Mouse (Mus musculus): Measurements from ENCODE around the gene Sprn.
A peak's percentile ranks its signal among the peaks of the same experiment; 100 is the strongest.

The Sprn gene

DNA sequence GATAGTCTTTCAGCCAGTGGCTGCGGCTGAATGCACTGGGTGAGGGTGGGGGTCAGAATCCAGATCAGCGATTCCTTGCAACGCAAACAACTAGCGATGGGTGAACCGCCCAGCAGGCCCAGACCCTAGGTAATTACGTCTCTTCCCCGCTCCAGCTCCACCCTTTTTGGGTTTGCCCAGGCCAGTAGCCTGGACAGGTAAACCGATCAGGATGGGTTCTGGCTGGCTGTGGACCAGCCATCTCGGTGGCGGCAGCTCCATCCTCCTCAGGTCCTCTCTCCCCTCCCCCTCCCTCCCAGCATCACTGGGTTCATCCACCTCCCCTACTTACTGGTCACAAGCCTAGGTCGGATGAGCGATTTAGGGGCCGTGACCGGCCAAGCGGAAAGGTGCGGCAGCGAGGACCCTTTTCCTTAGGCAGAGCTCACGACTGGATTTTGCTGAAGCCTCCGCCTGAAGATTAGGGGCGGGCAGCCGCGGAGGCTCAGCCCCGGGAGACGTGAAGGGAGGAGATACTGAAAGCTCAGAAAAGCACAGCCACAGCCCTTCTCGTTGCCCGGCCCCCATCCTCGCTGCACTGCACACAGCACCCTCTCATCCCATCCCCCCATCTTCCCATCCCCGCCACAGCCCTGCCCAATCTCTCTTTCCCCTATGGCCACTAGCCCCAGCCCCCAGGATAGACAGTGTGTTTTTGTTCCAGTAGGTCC lies at the start of gene Sprn:
Sprn (minus strand) TSS at position 660 of the 710 bp plus-strand sequence.
- no peaks in the 10 kb centered on the region; the same call in none of the 2 replicates for H3K36me3 ChIP-seq (ENCODE audit: control insufficient read depth, insufficient read depth, low read length, poor library complexity, severe bottlenecking)
- H3K27me3 ChIP-seq (ENCODE audit: control insufficient read depth, insufficient read depth, low read length, poor library complexity, severe bottlenecking) = no peaks in the 10 kb centered on the region
- no peak for DNase-seq (ENCODE audit: low read depth, low spot score)

DNA sequence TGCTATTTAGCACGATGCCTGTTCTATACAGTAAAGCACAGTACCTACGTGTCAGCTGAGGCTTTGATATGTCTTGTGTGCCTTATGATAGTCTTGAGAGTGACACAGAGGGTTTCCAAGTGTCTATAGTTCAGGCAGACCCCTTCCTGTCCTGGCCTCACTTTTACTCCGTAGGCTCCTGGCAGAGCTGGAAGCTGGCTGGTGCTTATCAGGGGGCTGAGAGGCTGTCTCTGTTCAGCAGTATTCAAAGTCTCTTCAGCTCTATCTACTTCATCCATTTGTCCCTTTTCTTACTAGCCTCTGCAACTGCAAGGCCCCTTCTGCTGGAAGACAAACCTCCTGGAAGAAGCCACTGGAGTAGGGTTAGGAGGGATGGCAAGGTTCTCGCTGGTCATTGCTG lies 46.4 kb upstream of the Sprn start:
- Histone ChIP-seq H3K36me3 (ENCODE audit: control insufficient read depth, insufficient read depth, low read length, poor library complexity, severe bottlenecking) (no peaks in the 10 kb centered on the region), H3K27me3 (ENCODE audit: control insufficient read depth, insufficient read depth, low read length, poor library complexity, severe bottlenecking) (no peaks in the 10 kb centered on the region)
- DNase-seq (ENCODE audit: low read depth, low spot score) = no peak

DNA sequence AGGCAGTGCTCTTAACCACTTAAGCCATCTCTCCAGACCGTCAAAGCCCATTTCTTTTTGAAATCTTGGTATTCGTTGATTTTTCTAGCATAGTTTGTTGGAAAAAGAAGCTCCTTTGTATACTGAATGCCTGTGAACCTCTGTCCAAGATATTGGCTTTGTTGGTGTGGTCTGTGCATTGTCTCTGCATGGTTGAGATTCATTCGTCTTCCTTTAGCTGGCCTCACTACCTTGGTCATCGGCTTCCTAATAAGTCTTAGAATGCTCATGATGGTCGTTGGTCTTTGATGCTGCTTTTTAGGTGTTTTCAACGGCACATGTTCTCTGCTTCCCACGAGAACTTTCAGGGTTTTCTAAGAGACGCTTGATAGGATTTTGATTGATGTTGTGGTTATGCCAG lies 41.3 kb upstream of the Sprn start:
- no peaks in the 10 kb centered on the region for H3K27me3 ChIP-seq (ENCODE audit: control insufficient read depth, insufficient read depth, low read length, poor library complexity, severe bottlenecking)
- DNase-seq (ENCODE audit: low read depth, low spot score) = no peak
- no peaks in the 10 kb centered on the region for H3K36me3 ChIP-seq (ENCODE audit: control insufficient read depth, insufficient read depth, low read length, poor library complexity, severe bottlenecking)

DNA sequence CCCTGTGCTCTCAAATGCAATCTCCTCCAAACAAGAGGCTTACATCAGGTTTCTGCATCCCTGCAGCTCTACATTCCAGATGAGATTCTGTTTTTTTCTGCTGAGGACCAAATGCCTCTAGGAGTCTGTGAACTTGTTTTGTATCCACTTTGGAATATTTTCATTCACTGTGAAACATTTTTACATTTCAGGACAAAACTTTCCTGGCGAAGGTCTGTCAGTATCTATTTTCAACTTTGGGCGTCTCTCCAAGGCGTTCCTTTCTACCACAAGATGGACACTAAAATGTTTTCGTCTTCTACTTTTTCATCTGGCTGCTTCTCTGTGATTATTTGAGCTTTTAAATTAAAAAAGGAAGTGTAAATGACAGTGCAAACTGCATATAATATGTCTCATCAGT lies 39.4 kb upstream of the Sprn start:
- H3K27me3 ChIP-seq (ENCODE audit: control insufficient read depth, insufficient read depth, low read length, poor library complexity, severe bottlenecking) = no peaks in the 10 kb centered on the region
- DNase-seq (ENCODE audit: low read depth, low spot score) = no peak
- H3K36me3 ChIP-seq (ENCODE audit: control insufficient read depth, insufficient read depth, low read length, poor library complexity, severe bottlenecking) = no peaks in the 10 kb centered on the region

DNA sequence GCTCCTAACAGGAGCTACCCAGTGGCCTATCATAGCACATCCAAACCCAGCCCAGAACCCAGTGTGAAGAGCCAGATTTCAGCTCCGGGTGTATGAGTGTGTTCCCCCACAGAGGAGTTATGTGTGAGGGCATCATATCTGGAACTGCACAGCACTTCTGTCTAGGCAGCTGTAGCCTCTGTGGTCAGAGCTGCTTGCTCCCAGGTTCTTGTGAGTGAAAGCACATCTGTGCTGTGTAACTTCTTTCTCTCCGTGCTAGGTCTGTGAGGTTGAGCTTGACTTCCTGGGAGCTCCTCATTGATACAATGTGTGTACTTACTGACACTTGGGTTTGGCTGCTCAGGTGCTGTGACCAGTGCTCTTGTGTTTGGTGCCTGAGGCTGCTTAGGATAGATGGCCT lies 38.2 kb upstream of the Sprn start:
- no peak for DNase-seq (ENCODE audit: low read depth, low spot score)
- H3K36me3 ChIP-seq (ENCODE audit: control insufficient read depth, insufficient read depth, low read length, poor library complexity, severe bottlenecking) = no peaks in the 10 kb centered on the region
- no peaks in the 10 kb centered on the region for H3K27me3 ChIP-seq (ENCODE audit: control insufficient read depth, insufficient read depth, low read length, poor library complexity, severe bottlenecking)

DNA sequence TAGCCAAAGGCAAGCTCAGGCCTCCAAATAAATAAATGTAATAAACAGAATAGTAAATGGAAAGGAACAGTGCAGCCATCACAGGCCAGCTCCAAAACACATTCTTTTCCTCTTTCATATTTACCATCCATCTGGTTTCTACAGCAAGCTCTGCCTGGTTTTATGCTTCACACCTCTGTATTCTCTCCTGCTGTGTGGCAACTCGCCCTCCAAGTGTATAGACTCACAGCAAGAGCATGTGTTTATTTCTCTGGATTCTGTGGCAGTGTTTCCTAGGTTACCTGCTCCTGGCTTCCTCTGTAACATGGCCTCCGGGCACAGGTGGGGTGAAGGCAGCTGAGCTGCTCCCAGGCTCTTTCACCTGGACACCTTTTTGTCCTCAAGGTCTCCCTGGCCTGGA lies 37.8 kb upstream of the Sprn start:
- Histone ChIP-seq H3K27me3 (ENCODE audit: control insufficient read depth, insufficient read depth, low read length, poor library complexity, severe bottlenecking) (no peaks in the 10 kb centered on the region), H3K36me3 (ENCODE audit: control insufficient read depth, insufficient read depth, low read length, poor library complexity, severe bottlenecking) (no peaks in the 10 kb centered on the region)
- no peak for DNase-seq (ENCODE audit: low read depth, low spot score)

DNA sequence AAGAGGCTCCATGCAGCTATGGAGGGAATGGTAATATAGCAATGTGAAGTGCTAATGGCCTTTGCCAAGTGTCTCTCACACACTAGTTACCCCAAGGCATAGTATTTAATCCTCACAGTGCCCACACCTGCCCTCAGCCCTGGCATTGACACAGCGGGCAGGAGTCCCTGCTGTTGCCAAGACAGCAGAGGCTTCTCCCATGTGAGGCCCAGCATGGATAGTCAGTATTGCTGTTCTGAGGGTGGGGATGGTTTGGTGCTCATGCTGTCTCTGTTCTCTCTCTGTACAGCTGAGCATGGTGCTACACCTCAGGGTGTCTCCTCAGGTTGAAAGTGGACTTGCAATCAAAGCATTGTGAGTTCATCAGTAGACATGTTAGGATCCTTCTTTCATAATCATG lies 35.8 kb upstream of the Sprn start:
- DNase-seq (ENCODE audit: low read depth, low spot score) = no peak
- Histone ChIP-seq H3K27me3 (ENCODE audit: control insufficient read depth, insufficient read depth, low read length, poor library complexity, severe bottlenecking) (no peaks in the 10 kb centered on the region), H3K36me3 (ENCODE audit: control insufficient read depth, insufficient read depth, low read length, poor library complexity, severe bottlenecking) (no peaks in the 10 kb centered on the region)

DNA sequence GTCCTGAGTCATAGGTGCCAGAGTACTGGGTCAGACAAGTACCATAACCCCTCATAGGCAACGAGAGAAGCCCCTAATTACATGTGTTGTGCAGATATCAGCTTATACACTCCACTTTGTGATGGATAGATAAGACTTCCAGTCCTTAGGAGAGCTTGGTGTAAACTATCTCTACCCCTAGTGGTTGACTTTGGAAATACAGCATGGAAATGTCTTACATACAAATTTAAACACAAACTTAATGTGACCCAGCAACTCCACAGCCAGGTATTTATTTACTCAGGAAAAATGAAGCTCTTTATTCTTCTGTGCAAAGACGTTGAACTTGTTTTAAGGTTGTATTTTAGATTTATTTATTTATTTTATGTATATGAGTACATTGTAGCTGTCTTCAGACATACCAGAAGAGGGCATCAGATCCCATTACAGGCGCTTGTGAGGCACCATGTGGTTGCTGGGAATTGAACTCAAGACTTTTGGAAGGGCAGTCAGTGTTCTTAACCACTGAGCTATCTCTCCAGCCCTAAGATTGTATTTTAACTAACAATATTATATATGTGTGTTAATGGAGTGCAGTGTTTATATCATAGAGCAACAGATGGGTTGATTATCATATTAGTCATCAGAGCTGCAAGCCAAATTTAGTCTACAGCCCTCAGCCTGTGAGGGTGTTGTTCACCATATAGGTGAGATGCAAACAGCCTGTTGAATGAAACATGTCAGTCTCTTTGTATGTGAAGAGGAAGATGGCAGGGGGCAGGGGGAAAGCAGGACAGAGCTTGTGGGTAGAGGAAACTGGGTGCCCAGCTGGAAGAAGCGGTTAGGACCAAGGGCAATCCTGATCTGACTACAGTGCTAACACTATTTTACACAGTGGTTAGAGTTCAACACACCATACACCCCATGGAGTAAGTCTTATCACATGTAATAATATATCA lies 34.0 kb upstream of the Sprn start:
- Histone ChIP-seq H3K27me3 (ENCODE audit: control insufficient read depth, insufficient read depth, low read length, poor library complexity, severe bottlenecking) (no peaks in the 10 kb centered on the region), H3K36me3 (ENCODE audit: control insufficient read depth, insufficient read depth, low read length, poor library complexity, severe bottlenecking) (no peaks in the 10 kb centered on the region)
- DNase-seq (ENCODE audit: low read depth, low spot score) = peak; percentile 34

DNA sequence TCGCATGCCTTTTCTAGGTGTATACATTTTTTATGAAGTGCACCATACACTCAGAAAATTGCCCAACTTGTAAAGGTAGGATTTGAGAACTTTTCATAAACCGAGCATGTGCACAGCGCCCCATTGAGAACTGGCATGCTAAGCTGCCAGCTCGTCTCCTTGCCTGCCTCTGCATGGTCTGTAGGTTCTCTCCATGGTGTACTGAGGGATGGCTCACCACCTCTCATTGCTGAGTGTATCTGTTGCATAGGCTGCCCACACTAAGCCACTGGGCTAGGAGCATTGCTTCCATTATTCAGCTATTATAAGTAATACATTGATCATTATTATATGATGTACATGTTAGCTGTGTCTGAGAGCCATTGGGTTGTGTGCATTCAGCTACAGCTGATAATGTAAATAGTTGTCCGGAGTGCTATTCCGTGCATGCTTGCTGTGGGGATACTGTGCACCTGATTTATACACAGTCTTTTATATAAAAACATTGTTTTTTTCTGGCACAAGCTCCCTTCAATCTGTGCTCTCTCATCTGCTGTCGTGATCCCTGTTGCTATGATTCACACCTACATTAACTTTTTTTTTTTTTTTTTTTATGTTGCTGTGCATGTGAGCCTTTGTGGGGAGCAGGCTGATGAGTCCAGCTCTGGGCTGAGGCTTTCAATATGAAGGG lies 33.2 kb upstream of the Sprn start:
- no peak for DNase-seq (ENCODE audit: low read depth, low spot score)
- H3K27me3 ChIP-seq (ENCODE audit: control insufficient read depth, insufficient read depth, low read length, poor library complexity, severe bottlenecking) = no peaks in the 10 kb centered on the region
- no peaks in the 10 kb centered on the region for H3K36me3 ChIP-seq (ENCODE audit: control insufficient read depth, insufficient read depth, low read length, poor library complexity, severe bottlenecking)

DNA sequence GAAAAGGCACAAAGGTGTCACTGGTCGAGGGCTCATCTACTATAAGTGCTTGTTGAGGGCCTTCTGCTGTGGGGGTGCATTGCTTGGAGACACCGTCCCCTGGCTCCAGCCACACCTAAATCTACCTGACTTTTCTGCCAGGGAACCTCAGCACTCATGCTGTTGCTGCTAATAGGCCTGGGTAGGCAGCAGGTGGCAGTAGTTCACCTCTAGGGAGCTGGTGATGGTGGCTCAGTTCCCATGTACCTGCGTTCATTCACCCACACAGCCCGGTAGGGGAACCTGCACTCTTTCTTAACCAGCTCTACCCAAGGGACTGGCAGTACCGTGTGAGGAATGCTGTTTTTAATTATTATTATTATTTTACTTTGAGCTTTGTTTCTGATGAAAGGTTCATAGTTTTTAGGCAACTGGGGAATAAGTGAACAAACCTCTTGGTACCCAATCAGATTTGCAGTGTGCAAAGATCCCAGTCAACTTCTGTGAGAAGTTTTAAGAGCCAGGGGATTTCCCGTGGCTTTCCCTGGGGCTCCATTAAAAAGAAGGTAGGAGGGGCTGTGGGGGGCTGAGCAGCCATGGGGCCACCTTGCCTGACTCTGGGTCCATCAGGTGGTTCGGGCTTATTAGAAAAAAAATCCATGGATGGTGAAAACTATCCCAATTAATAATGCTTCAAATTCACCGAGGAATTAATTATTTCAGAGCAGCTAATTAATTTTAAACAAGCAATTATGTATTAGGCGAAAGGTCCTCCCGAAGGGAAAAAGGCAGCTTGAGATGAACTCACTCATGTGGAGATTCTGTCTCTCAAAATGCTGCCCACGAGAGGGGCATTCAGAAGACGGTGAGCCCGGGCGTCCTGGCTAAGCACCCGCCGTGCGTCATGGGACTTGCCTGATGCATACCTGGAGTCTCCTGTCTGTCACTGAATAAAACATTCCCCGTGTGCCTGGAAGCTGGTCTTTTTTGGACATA lies 32.3 kb upstream of the Sprn start:
- DNase-seq (ENCODE audit: low read depth, low spot score) = no peak
- Histone ChIP-seq H3K27me3 (ENCODE audit: control insufficient read depth, insufficient read depth, low read length, poor library complexity, severe bottlenecking) (no peaks in the 10 kb centered on the region), H3K36me3 (ENCODE audit: control insufficient read depth, insufficient read depth, low read length, poor library complexity, severe bottlenecking) (no peaks in the 10 kb centered on the region)

DNA sequence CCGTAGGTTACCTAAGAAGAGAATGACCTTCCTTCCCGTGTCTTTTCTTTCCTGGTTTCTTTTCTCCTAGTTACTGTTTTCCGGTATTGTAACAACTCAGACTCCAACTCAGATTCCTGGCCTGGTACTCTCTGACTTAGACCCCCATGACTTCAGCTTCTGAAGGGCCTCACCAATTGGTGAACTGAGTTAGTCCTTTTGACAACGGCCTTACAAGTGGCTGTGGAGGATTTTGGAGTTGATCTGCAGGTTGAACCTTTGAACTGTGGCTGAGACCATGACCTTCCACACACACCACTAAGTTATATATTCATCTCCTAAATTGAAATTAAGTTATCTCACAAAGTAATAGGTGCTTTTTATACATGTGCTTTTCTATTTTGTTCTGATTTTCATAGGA lies 29.5 kb upstream of the Sprn start:
- H3K27me3 ChIP-seq (ENCODE audit: control insufficient read depth, insufficient read depth, low read length, poor library complexity, severe bottlenecking) = no peaks in the 10 kb centered on the region
- no peaks in the 10 kb centered on the region for H3K36me3 ChIP-seq (ENCODE audit: control insufficient read depth, insufficient read depth, low read length, poor library complexity, severe bottlenecking)
- DNase-seq (ENCODE audit: low read depth, low spot score) = no peak

DNA sequence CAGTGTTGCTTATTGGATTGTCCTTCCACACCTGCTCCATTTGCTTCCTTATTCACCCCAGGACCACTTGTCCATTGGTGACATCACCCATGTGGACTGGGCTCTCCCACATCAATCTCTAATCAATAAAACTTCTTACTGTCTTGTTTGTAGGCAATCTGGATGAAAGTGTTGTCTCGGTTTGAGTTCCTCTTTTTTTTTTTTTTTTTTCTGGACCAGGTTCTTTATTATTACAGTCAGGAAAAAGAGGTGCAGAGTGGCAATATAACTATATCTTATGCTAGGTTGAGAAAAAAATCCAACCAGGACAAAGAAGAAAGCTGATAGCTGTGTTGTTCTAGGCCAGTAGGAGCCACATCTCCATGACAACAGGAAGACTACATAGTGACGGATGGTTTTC lies 26.0 kb upstream of the Sprn start:
- no peaks in the 10 kb centered on the region for H3K27me3 ChIP-seq (ENCODE audit: control insufficient read depth, insufficient read depth, low read length, poor library complexity, severe bottlenecking)
- no peaks in the 10 kb centered on the region for H3K36me3 ChIP-seq (ENCODE audit: control insufficient read depth, insufficient read depth, low read length, poor library complexity, severe bottlenecking)
- DNase-seq (ENCODE audit: low read depth, low spot score) = no peak

DNA sequence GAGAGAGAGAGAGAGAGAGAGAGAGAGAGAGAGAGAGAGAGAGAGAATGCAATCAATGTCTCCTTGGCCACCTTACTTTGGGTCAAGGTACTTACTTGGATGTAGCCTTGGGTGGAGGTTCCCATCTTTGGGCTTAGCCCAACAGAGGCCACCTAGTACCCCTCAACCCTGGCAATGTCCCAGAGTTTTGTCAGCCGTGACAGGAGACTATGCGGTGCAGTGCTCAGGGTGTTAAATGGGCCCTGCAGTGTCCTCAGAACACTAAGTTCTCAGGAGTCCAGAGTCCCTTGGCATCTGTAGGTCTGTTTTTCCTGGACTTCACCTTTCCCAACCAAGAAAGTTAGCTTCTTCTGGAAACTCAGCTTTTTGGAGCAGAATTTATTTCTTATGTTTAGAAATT lies 24.5 kb upstream of the Sprn start:
- DNase-seq (ENCODE audit: low read depth, low spot score) = no peak

DNA sequence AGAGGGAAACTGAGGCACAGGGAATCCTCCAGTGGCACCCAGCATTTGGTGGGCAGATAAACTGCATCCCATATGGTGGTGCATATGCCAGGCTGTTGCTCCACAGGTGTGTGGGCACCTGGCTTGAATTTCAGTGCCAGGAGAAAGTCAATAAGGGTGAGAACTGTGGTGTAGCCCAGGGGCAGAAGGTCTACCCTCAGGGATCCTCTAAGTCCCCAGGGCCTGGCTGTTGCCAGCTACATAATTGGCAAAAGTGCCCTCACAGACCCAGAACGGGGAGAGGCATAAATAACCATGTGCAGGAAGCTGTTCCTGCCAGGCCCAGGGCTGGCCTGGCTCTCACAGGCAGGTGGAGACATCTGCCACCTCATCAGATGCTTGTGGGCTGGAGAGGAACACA lies 18.3 kb upstream of the Sprn start, which contains the start of gene Olfr523:
Olfr523 (plus strand) TSS at position 282 of the 400 bp plus-strand sequence.
- Histone ChIP-seq H3K27me3 (ENCODE audit: control insufficient read depth, insufficient read depth, low read length, poor library complexity, severe bottlenecking) (no peaks in the 10 kb centered on the region), H3K36me3 (ENCODE audit: control insufficient read depth, insufficient read depth, low read length, poor library complexity, severe bottlenecking) (no peaks in the 10 kb centered on the region)
- DNase-seq (ENCODE audit: low read depth, low spot score) = no peak

More for the DNA sequence above, 24.5 kb upstream of the Sprn start:
- H3K27me3 ChIP-seq (ENCODE audit: control insufficient read depth, insufficient read depth, low read length, poor library complexity, severe bottlenecking) = no peaks in the 10 kb centered on the region
- H3K36me3 ChIP-seq (ENCODE audit: control insufficient read depth, insufficient read depth, low read length, poor library complexity, severe bottlenecking) = no peaks in the 10 kb centered on the region

Measured in splenic B cell, adult 2 months (primary cell).